Mouse (Mus musculus) bone marrow, adult 2 months (tissue): ENCODE data around the gene Fmo1. TPM values are rescaled to one million over a fixed set of nuclear protein-coding genes. Genes with fewer than 3 reads are reported as not detected.

ENCODE experiments used
- H3K27ac ChIP-seq: fragments of 200-500 bp; 2 replicates; pipeline ENCODE4 v1.5.1; 2012; ENCODE audit warnings: low read depth, mild to moderate bottlenecking, control low read depth, inconsistent platforms, low read length; ENCODE audit not compliant: control insufficient read depth, poor library complexity, insufficient read depth
- H3K4me1 ChIP-seq: fragments of 200-500 bp; 2 replicates; pipeline ENCODE4 v1.6.1; 2011; ENCODE audit warnings: low read length; ENCODE audit not compliant: control insufficient read depth, insufficient read depth
- H3K4me3 ChIP-seq: fragments of 200-500 bp; replicated peaks from 2 replicates; pipeline ENCODE3; 2011; ENCODE audit warnings: mild to moderate bottlenecking, low read depth, low read length, control low read depth; ENCODE audit not compliant: control insufficient read depth
- CTCF ChIP-seq: fragments of 200-500 bp; IDR thresholded peaks from 2 replicates; pipeline ENCODE4 v1.5.1; 2011; ENCODE audit warnings: low read length, control low read depth; ENCODE audit not compliant: control insufficient read depth, insufficient read depth
- POLR2A ChIP-seq: fragments of 200-500 bp; IDR thresholded peaks from 2 replicates; pipeline ENCODE4 v1.6.1; 2011; ENCODE audit warnings: low read depth, mild to moderate bottlenecking, control low read depth, low read length, borderline replicate concordance; ENCODE audit not compliant: control insufficient read depth
- WGBS: fragments of 180-500 bp; shearing (Covaris S2); methylation state at CpG from one replicate; pipeline ENCODE4 v1.1.7; 2018; 5-methylcytosine and 5-hydroxymethylcytosine counted together
- polyA plus RNA-seq: library from polyadenylated mRNA; stranded (reverse); fragments of >200 nt; gene quantifications from 2 replicates; pipeline ENCODE4 v1.2.4, GENCODE M21; 2011; ENCODE audit warnings: low replicate concordance; ENCODE audit not compliant: missing spikeins, insufficient read depth, insufficient read length

The Fmo1 gene
- polyA plus RNA-seq, 1 experiment = 10.4 TPM

DNA sequence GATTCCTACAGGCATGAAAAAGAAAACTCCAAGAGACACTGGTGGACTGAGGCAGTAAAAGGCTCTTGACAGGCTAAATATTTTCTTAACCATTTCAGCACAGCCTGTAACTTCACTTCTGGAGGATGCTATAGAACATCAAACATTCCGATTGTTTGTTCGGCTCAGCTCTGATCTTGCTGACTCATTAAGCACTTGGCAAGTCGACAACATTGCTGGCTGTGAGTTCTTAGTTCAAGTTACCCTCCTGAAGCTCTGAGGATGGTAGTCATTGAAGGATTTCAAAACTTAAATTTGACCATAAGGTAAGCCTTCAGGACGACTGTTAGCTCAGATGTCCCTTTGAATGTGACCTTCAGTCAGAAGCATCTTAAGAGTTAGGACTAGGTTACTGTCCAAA, 986 bp upstream of the Fmo1 start:
- H3K27ac ChIP-seq = no peak overlapping the region

DNA sequence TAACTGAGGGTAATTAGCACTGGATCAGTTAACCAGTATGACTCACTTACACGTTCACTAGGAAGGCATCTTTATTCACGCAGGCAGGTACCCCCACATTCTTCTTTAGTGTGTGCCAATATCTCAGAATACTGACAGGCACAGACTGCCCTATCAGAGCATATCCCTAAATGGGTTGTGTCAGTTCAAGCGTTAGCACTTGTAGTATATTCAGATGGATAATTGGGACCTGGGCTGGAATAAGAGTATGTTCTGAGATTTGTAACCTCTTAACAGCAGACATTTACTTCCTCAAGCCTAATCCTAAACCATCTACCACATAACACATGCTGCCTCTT, 948 bp downstream of the Fmo1 start:
- Histone ChIP-seq H3K27ac (no peak overlapping the region), H3K4me3 (no peak overlapping the region), H3K4me1 (no peaks in the 10 kb centered on the region)
- WGBS = 65% methylated on average over 3 of the region's 3 CpGs
- TF ChIP-seq POLR2A (no peak), CTCF (no peak)

More for the DNA sequence above, 986 bp upstream of the Fmo1 start:
- no peaks in the 10 kb centered on the region for H3K4me1 ChIP-seq
- 70% methylated on average over 4 of the region's 4 CpGs for WGBS
- H3K4me3 ChIP-seq = no peak overlapping the region
- TF ChIP-seq POLR2A (no peak), CTCF (no peak)

DNA sequence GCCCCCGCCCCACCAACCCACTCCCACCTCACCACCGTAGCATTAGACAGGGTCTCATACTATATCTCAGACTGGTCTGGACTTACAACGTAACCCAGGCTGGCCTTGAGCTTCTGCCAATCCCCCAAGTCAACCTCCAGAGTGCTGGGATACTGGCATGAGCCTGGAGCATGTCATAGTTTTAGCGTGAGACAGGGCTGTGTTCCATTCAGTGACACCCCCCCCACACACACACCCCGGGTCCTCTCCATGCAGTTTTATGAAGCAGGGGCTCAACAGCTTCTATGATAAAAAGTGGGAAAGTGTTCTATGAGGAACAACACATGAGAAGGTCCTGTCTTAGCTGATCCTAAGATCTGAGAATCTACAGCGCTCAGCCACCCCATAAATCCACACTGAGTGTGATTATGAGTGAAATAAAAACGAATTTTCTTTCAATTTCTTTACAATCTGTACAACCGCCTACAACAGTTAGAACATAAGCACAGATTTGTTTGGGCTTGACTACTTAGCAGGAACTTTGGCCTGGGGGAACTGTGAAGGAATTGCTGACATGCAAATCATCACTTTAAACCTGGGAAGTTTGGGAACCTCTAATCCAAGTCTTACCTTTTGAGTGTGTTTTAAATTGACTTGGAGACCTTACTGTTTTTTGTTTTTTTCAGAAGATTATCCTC, 1.5 kb downstream of the Fmo1 start:
- Histone ChIP-seq H3K27ac (no peak overlapping the region), H3K4me3 (no peak overlapping the region), H3K4me1 (no peaks in the 10 kb centered on the region)
- TF ChIP-seq POLR2A (no peak), CTCF (no peak)
- WGBS = 75% methylated on average over 8 of the region's 8 CpGs

DNA sequence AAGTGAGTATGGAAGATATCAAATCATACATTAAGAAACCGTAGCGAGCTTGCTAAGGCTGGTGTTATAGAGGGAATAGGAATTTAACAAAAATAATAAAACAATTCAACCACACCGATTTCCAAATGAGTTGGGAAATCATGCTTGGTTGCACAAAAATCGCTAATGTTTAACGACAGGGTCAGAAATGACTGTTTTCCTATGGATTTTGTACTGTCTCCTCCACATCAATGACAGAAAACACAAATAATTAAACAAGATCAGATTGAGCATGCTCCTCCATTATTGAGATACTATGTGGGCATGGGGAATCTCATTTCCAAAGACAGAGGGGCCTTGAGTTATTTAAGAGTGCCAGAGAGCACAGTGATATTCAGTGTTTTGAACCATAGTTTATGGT, 2.1 kb downstream of the Fmo1 start:
- Histone ChIP-seq H3K4me3 (no peak overlapping the region), H3K4me1 (no peaks in the 10 kb centered on the region), H3K27ac (no peak overlapping the region)
- no peak for TF ChIP-seq CTCF
- no peak for TF ChIP-seq POLR2A
- WGBS = 79% methylated on average over 5 of the region's 5 CpGs

DNA sequence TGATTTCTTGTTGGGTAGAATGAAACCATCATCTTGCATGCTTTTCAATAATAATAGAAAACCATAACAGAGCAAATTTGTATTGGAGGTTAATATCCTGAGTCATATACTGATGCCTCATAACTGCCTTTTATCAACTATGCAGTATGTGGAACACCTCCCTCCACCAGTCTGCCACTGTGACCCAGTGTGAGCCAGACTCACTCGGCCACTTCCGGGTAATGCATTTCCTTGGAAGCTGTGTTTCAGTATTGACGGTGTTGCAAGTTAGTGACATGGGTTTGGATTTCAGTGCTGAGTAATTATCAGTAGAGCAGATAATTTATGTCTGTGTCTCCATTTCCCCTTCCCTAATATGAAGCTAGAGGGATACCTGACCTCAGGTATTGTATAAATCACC, 2.8 kb downstream of the Fmo1 start:
- 76% methylated on average over 3 of the region's 3 CpGs for WGBS
- TF ChIP-seq POLR2A = no peak
- no peak for TF ChIP-seq CTCF
- Histone ChIP-seq H3K4me3 (no peak overlapping the region), H3K4me1 (no peaks in the 10 kb centered on the region), H3K27ac (no peak overlapping the region)

DNA sequence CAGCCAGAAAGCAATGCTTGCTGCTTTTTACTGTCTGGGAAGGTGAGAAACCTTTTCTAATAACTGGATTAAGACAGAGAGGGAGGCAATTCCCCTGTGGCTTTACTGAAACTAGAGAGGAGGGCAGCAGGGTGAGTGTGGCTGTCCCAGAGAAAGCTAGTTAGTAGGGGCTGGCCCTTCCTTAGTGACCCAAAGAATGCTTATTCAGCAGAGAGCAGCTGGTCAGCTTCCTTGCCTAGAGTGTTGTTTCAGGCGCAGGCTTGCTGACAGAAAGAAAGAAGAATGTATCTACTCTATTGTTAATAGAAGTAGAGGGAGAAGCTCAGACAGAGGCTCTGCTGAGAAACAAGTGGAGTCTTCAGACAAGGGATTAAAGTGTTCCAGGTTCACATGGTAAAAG, 4.1 kb downstream of the Fmo1 start:
- Histone ChIP-seq H3K4me3 (no peak overlapping the region), H3K4me1 (no peaks in the 10 kb centered on the region), H3K27ac (no peak overlapping the region)
- 72% methylated on average over 1 of the region's 1 CpGs for WGBS
- TF ChIP-seq CTCF (no peak), POLR2A (no peak)

DNA sequence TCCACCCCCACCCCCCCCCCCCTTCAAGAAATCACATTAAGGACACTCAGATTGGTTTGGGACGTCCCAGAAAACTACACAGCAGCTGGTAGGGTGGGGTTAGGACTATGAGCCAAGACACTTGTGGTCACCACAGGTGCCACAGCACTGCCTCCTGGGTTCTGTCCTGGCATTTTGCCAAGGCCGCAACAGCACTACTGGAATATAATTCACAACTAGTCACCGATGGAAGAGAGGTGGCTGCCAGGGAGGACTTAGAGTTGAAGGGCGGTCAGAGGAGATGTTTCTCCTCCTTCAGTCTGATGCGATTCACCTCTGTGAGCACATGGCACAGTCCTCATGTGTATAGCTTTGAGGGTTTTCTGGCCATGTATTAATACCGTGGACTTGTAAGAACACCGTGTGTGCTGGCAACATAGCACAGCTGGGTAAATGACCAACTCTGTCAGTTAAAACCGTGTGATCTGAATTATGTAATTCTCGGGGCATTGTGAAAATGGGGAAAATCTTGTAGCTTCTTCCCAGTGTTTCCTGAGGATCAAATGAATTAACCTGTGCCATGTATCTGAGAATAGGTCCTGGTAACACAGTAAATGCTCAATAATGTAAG, 6.3 kb downstream of the Fmo1 start:
- Histone ChIP-seq H3K27ac (no peak overlapping the region), H3K4me3 (no peak overlapping the region), H3K4me1 (no peaks in the 10 kb centered on the region)
- no peak for TF ChIP-seq CTCF
- TF ChIP-seq POLR2A = no peak
- 59% methylated on average over 9 of the region's 9 CpGs for WGBS

DNA sequence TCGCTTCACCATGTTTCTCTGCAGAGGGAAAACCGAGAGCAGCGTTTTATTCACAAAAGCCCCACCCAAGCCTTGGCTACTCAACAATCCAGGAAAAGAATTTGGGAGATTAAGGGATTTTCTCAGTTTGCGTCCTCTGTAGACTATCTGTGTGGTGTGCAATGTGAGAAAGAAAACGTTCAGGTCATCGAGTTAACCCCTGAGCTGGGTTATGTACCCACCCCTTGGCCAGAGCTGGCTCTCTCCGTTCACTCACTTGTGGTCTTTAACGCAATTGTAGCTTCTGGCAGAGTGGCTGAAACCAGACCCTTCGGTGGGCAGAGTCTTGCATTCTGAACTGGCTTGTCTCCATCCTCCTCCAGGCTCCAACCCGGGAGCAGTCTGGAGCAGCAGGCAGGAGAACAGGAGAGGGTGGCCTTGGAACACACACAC, 6.8 kb downstream of the Fmo1 start:
- H3K27ac ChIP-seq = no peak overlapping the region
- WGBS = 80% methylated on average over 10 of the region's 10 CpGs
- H3K4me1 ChIP-seq = no peaks in the 10 kb centered on the region
- TF ChIP-seq POLR2A (no peak), CTCF (no peak)
- H3K4me3 ChIP-seq = no peak overlapping the region
